Mouse (Mus musculus): ENCODE results near the gene Ankdd1a.

GRCm38 (mm10) chr9:65492851-65493250 lies 27.1 kb downstream of the Ankdd1a start:
- no peak for TF ChIP-seq EP300 (IDR thresholded peaks at IDR 0.05; ENCODE audit: low read depth)
- TF ChIP-seq CTCF (IDR thresholded peaks at IDR 0.05; ENCODE audit: low read depth): no peak
